Mouse (Mus musculus): ENCODE data around the gene Gm5890. TPM values are rescaled to one million over a fixed set of nuclear protein-coding genes. Genes with fewer than 3 reads are reported as not detected.
"Not testable (repeated sequence)": the region's sequence is repeated elsewhere in the genome, so short reads cannot be mapped to it uniquely, and the experiment has no call there.

The Gm5890 gene
- polyA plus RNA-seq (2015; fragmentation: Nextera tagmentation; extraction: Ambion mirVana) = not detected in 2 replicates

DNA sequence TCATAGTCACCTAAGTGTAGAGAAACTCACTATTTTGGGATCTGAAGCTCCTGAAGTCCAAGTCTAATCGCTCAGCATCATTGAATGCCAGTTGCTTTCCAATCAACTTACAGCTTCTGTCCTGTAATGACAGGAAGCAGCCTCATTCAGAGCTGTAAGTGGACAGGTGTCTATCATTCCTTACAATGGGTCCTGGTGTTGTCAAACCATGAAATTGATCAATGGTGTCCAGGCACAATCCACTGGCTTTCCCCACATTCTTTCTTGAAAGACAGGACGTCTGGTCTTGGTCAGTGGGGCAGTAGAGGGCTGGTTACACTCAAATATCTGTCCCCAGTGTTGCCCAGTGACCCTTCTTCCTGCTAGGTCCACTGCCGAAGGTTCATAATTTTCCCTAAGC is at the start of gene Gm5890:
Gene Gm5890, minus strand, starts transcription at position 101 of the 400 bp plus-strand sequence.
- DNase-seq (ENCODE audit: low spot score) = not testable (repeated sequence)

- not testable (repeated sequence) for DNase-seq (ENCODE audit: low spot score)
Observed at GRCm38 (mm10) chr7:20233728-20234127, 28.9 kb downstream of the Gm5890 start, which contains the start of gene Gm4498. Gene Gm4498 (minus strand): TSS chr7:20233828.

Other genes starting within 250 kb of the Gm5890 start
- gene Vmn1r91, start 163.2 kb downstream of the Gm5890 start, polyA plus RNA-seq (2015; fragmentation: Nextera tagmentation; extraction: Ambion mirVana) = not detected in 2 replicates
- gene Gm16442, start 140.3 kb downstream of the Gm5890 start, polyA plus RNA-seq (2015; fragmentation: Nextera tagmentation; extraction: Ambion mirVana) = not detected in 2 replicates
- not detected in 2 replicates for gene Vmn1r93, start 123.7 kb downstream of the Gm5890 start, polyA plus RNA-seq (2015; fragmentation: Nextera tagmentation; extraction: Ambion mirVana)
- not detected in 2 replicates for gene Vmn1r94, start 94.5 kb downstream of the Gm5890 start, polyA plus RNA-seq (2015; fragmentation: Nextera tagmentation; extraction: Ambion mirVana)
- gene Vmn1r95, start 69.1 kb downstream of the Gm5890 start, polyA plus RNA-seq (2015; fragmentation: Nextera tagmentation; extraction: Ambion mirVana) = not detected in 2 replicates
- not detected in 2 replicates for gene Gm6164, start 57.2 kb downstream of the Gm5890 start, polyA plus RNA-seq (2015; fragmentation: Nextera tagmentation; extraction: Ambion mirVana)
- not detected in 2 replicates for gene Gm4498, start 29.0 kb downstream of the Gm5890 start, polyA plus RNA-seq (2015; fragmentation: Nextera tagmentation; extraction: Ambion mirVana)
- gene Gm4133, start 71.2 kb upstream of the Gm5890 start, polyA plus RNA-seq (2015; fragmentation: Nextera tagmentation; extraction: Ambion mirVana) = not detected in 2 replicates
- not detected in 2 replicates for gene Gm5728, start 112.6 kb upstream of the Gm5890 start, polyA plus RNA-seq (2015; fragmentation: Nextera tagmentation; extraction: Ambion mirVana)
- not detected in 2 replicates for gene Vmn1r100, start 155.1 kb upstream of the Gm5890 start, polyA plus RNA-seq (2015; fragmentation: Nextera tagmentation; extraction: Ambion mirVana)
- not detected in 2 replicates for gene Vmn1r101, start 179.8 kb upstream of the Gm5890 start, polyA plus RNA-seq (2015; fragmentation: Nextera tagmentation; extraction: Ambion mirVana)
- not detected in 2 replicates for gene Gm10670, start 212.1 kb upstream of the Gm5890 start, polyA plus RNA-seq (2015; fragmentation: Nextera tagmentation; extraction: Ambion mirVana)
- gene Vmn1r103, start 247.7 kb upstream of the Gm5890 start, polyA plus RNA-seq (2015; fragmentation: Nextera tagmentation; extraction: Ambion mirVana) = not detected in 2 replicates